Mouse (Mus musculus) hindbrain, embryonic 11.5 days (tissue): ENCODE measurements at regions not wholly inside any gene's neighbourhood (a gene's known extent, or its start where the extent isn't known, plus 50 kb on each side); places are given as distances from the start of the nearest gene placed in this dataset.

ENCODE experiments used
- ATAC-seq: fragments of 200-750 bp; cut with Nextera tagmentation; 2 replicates; pipeline ENCODE4 v1.8.0; 2017; ENCODE audit warnings: mild to moderate bottlenecking, moderate TSS enrichment, moderate library complexity; ENCODE audit not compliant: low FRiP score
- DNase-seq: peaks from one replicate; pipeline ENCODE4 v3.0.0-alpha.2; 2015; ENCODE audit warnings: low spot score
- H3K27ac ChIP-seq: fragments of 300-500 bp; sonication (generic); 2 replicates; pipeline ENCODE4 v1.5.1; 2014; ENCODE audit warnings: mild to moderate bottlenecking, low read depth, low read length
- H3K27me3 ChIP-seq: fragments of 300-500 bp; sonication (generic); 2 replicates; pipeline ENCODE4 v1.6.1; 2014; ENCODE audit warnings: mild to moderate bottlenecking, low read length, moderate library complexity, mixed read lengths; ENCODE audit not compliant: control insufficient read depth, insufficient read depth
- H3K36me3 ChIP-seq: fragments of 300-500 bp; sonication (generic); 2 replicates; pipeline ENCODE4 v1.6.1; 2014; ENCODE audit warnings: mild to moderate bottlenecking, low read length, moderate library complexity, mixed read lengths; ENCODE audit not compliant: control insufficient read depth, insufficient read depth
- H3K4me1 ChIP-seq: fragments of 300-500 bp; sonication (generic); replicated peaks from 2 replicates; pipeline ENCODE4 v1.6.1; 2014; ENCODE audit warnings: low read length, mixed read lengths; ENCODE audit not compliant: control insufficient read depth, insufficient read depth
- H3K4me2 ChIP-seq: fragments of 300-500 bp; sonication (generic); replicated peaks from 2 replicates; pipeline ENCODE4 v1.6.1; 2014; ENCODE audit warnings: mild to moderate bottlenecking, low read depth, low read length
- H3K4me3 ChIP-seq: fragments of 300-500 bp; sonication (generic); 2 replicates; pipeline ENCODE4 v1.5.1; 2014; ENCODE audit warnings: low read depth, low read length
- H3K9ac ChIP-seq: fragments of 300-500 bp; sonication (generic); 2 replicates; pipeline ENCODE4 v1.6.1; 2014; ENCODE audit warnings: low read depth, low read length
- H3K9me3 ChIP-seq: fragments of 300-500 bp; sonication (generic); 2 replicates; pipeline ENCODE4 v1.6.1; 2016; ENCODE audit warnings: low read length; ENCODE audit not compliant: control insufficient read depth
- WGBS: fragments of 180-500 bp; shearing (Covaris S2); extraction: QIAGEN DNeasy Blood & Tissue Kit; methylation state at CpG from one replicate; pipeline ENCODE4 v1.1.7; 2014; 5-methylcytosine and 5-hydroxymethylcytosine counted together

GRCm38 (mm10) chr10:98748856-98749583 is 165.2 kb upstream of the Atp2b1 start:
- Histone ChIP-seq H3K4me3 (no peak overlapping the region), H3K27ac (no peak overlapping the region), H3K4me1 (no peaks in the 10 kb centered on the region), H3K36me3 (no peaks in the 10 kb centered on the region), H3K27me3 (no peaks in the 10 kb centered on the region), H3K9me3 (no peaks in the 10 kb centered on the region), H3K9ac (no peak overlapping the region), H3K4me2 (no peak overlapping the region)
- ATAC-seq (peak; percentile 81), DNase-seq (peak; percentile 21)
- 6% methylated on average over 3 of the region's 3 CpGs for WGBS

GRCm38 (mm10) chr10:98749584-98749947 is 164.6 kb upstream of the Atp2b1 start:
- Histone ChIP-seq H3K9ac (no peak overlapping the region), H3K27ac (no peak overlapping the region), H3K27me3 (no peaks in the 10 kb centered on the region), H3K36me3 (no peaks in the 10 kb centered on the region), H3K4me2 (no peak overlapping the region), H3K9me3 (no peaks in the 10 kb centered on the region), H3K4me1 (no peaks in the 10 kb centered on the region), H3K4me3 (no peak overlapping the region)
- no peak for DNase-seq
- ATAC-seq: peak; percentile 76
- WGBS: 54% methylated on average over 4 of the region's 4 CpGs

GRCm38 (mm10) chr10:98751376-98752058 is 162.7 kb upstream of the Atp2b1 start:
- Histone ChIP-seq H3K36me3 (no peaks in the 10 kb centered on the region), H3K4me3 (no peak overlapping the region), H3K9me3 (no peaks in the 10 kb centered on the region), H3K4me2 (no peak overlapping the region), H3K4me1 (no peaks in the 10 kb centered on the region), H3K27me3 (no peaks in the 10 kb centered on the region), H3K27ac (no peak overlapping the region), H3K9ac (no peak overlapping the region)
- DNase-seq (no peak), ATAC-seq (peak; percentile 23; the same call in 1 of the 2 replicates)
- 59% methylated on average over 11 of the region's 11 CpGs for WGBS

- H3K27ac ChIP-seq: no peak overlapping the region
- no peaks in the 10 kb centered on the region for H3K36me3 ChIP-seq
- H3K4me2 ChIP-seq: no peak overlapping the region
- H3K4me3 ChIP-seq: no peak overlapping the region
- no peaks in the 10 kb centered on the region for H3K27me3 ChIP-seq
- H3K4me1 ChIP-seq: no peaks in the 10 kb centered on the region
- no peak overlapping the region for H3K9ac ChIP-seq
- no peaks in the 10 kb centered on the region for H3K9me3 ChIP-seq
- DNase-seq: no peak
- no peak for ATAC-seq
Measured at GRCm38 (mm10) chr10:98761080-98761479, 153.1 kb upstream of the Atp2b1 start.

GRCm38 (mm10) chr10:98765786-98766419 is 148.3 kb upstream of the Atp2b1 start:
- ATAC-seq (no peak), DNase-seq (no peak)
- no peak overlapping the region for H3K4me2 ChIP-seq
- 72% methylated on average over 11 of the region's 11 CpGs for WGBS
- no peaks in the 10 kb centered on the region for H3K4me1 ChIP-seq
- no peaks in the 10 kb centered on the region for H3K27me3 ChIP-seq
- no peaks in the 10 kb centered on the region for H3K36me3 ChIP-seq
- H3K9me3 ChIP-seq: no peaks in the 10 kb centered on the region
- no peak overlapping the region for H3K27ac ChIP-seq
- no peak overlapping the region for H3K4me3 ChIP-seq
- H3K9ac ChIP-seq: no peak overlapping the region

GRCm38 (mm10) chr10:98779783-98780182 is 134.4 kb upstream of the Atp2b1 start:
- ATAC-seq (no peak), DNase-seq (no peak)
- Histone ChIP-seq H3K9ac (no peak overlapping the region), H3K4me3 (no peak overlapping the region), H3K36me3 (no peaks in the 10 kb centered on the region), H3K27me3 (no peaks in the 10 kb centered on the region), H3K4me2 (no peak overlapping the region), H3K27ac (no peak overlapping the region), H3K4me1 (no peaks in the 10 kb centered on the region), H3K9me3 (no peaks in the 10 kb centered on the region)
- 94% methylated on average over 1 of the region's 1 CpGs for WGBS

- no peaks in the 10 kb centered on the region for H3K36me3 ChIP-seq
- H3K4me2 ChIP-seq: no peak overlapping the region
- no peaks in the 10 kb centered on the region for H3K9me3 ChIP-seq
- WGBS: 86% methylated on average over 5 of the region's 5 CpGs
- DNase-seq (no peak), ATAC-seq (no peak)
- no peak overlapping the region for H3K9ac ChIP-seq
- H3K4me1 ChIP-seq: no peaks in the 10 kb centered on the region
- H3K27ac ChIP-seq: no peak overlapping the region
- H3K27me3 ChIP-seq: no peaks in the 10 kb centered on the region
- no peak overlapping the region for H3K4me3 ChIP-seq
Measured at GRCm38 (mm10) chr10:98780938-98781337, 133.3 kb upstream of the Atp2b1 start.

- Histone ChIP-seq H3K4me3 (no peak overlapping the region), H3K27ac (no peak overlapping the region), H3K9ac (no peak overlapping the region), H3K36me3 (no peaks in the 10 kb centered on the region), H3K9me3 (no peaks in the 10 kb centered on the region), H3K4me2 (no peak overlapping the region), H3K27me3 (no peaks in the 10 kb centered on the region), H3K4me1 (no peaks in the 10 kb centered on the region)
- 36% methylated on average over 3 of the region's 3 CpGs for WGBS
- no peak for DNase-seq
- no peak for ATAC-seq
Measured at GRCm38 (mm10) chr10:98781888-98782351, 132.3 kb upstream of the Atp2b1 start.
